Mouse (Mus musculus): ENCODE results near the gene Gm21828. TPM values are rescaled to one million over a fixed set of nuclear protein-coding genes. Genes with fewer than 3 reads are reported as not detected.
"Not testable (repeated sequence)": the region's sequence is repeated elsewhere in the genome, so short reads cannot be mapped to it uniquely, and the experiment has no call there.

Gene Gm21828
- not detected in 2 replicates for polyA plus RNA-seq (2016; fragmentation: Nextera tagmentation; extraction: Ambion mirVana)

- H3K4me2 ChIP-seq; ATAC-seq (ENCODE audit: low FRiP score); H3K9me3 ChIP-seq; H3K4me3 ChIP-seq (replicated peaks); H3K27ac ChIP-seq; H3K36me3 ChIP-seq (replicated peaks); H3K9ac ChIP-seq; H3K4me1 ChIP-seq; H3K27me3 ChIP-seq: not testable (repeated sequence)
- WGBS, result no CpG with 5 or more reads among the region's 3 CpGs
These were observed at the start of gene Gm21828 for GRCm38 (mm10) chrY:13223828-13224227. TSS of gene Gm21828 (minus strand) at chrY:13223928.

- not testable (repeated sequence) for ATAC-seq (ENCODE audit: low FRiP score); H3K9me3 ChIP-seq; H3K4me2 ChIP-seq; H3K4me1 ChIP-seq; H3K4me3 ChIP-seq (replicated peaks); H3K9ac ChIP-seq; H3K27ac ChIP-seq; H3K27me3 ChIP-seq; H3K36me3 ChIP-seq (replicated peaks)
These were observed 28.4 kb upstream of the Gm21828 start, which contains the start of the genes Gm21440 and Gm21454 for GRCm38 (mm10) chrY:13252091-13252490. TSS of gene Gm21440 (plus strand) at chrY:13252391. TSS of gene Gm21454 (plus strand) at chrY:13252442.

Other genes with a start within 250 kb of the Gm21828 start
- not detected in 2 replicates for gene Gm20807, start 181.0 kb downstream of the Gm21828 start, polyA plus RNA-seq (2016; fragmentation: Nextera tagmentation; extraction: Ambion mirVana)
- not detected in 2 replicates for gene Gm21891, start 90.4 kb downstream of the Gm21828 start, polyA plus RNA-seq (2016; fragmentation: Nextera tagmentation; extraction: Ambion mirVana)
- not detected in 2 replicates for gene Gm21425, start 62.0 kb downstream of the Gm21828 start, polyA plus RNA-seq (2016; fragmentation: Nextera tagmentation; extraction: Ambion mirVana)
- gene Gm21440, start 28.5 kb upstream of the Gm21828 start, polyA plus RNA-seq (2016; fragmentation: Nextera tagmentation; extraction: Ambion mirVana), result not detected in 2 replicates
- gene Gm21454, start 28.5 kb upstream of the Gm21828 start, polyA plus RNA-seq (2016; fragmentation: Nextera tagmentation; extraction: Ambion mirVana), result not detected in 2 replicates
- gene Gm21725, start 125.1 kb upstream of the Gm21828 start, polyA plus RNA-seq (2016; fragmentation: Nextera tagmentation; extraction: Ambion mirVana), result not detected in 2 replicates
- not detected in 2 replicates for gene Gm21866, start 241.7 kb upstream of the Gm21828 start, polyA plus RNA-seq (2016; fragmentation: Nextera tagmentation; extraction: Ambion mirVana)

Measured in forebrain, embryonic 12.5 days (tissue).